Mouse (Mus musculus): ENCODE results near the gene U2surp. TPM values are rescaled to one million over a fixed set of nuclear protein-coding genes. Genes with fewer than 3 reads are reported as not detected.

Gene U2surp
- polyA plus RNA-seq (2016; fragmentation: Nextera tagmentation; extraction: Ambion mirVana) = 155 and 164 TPM in 2 replicates

DNA sequence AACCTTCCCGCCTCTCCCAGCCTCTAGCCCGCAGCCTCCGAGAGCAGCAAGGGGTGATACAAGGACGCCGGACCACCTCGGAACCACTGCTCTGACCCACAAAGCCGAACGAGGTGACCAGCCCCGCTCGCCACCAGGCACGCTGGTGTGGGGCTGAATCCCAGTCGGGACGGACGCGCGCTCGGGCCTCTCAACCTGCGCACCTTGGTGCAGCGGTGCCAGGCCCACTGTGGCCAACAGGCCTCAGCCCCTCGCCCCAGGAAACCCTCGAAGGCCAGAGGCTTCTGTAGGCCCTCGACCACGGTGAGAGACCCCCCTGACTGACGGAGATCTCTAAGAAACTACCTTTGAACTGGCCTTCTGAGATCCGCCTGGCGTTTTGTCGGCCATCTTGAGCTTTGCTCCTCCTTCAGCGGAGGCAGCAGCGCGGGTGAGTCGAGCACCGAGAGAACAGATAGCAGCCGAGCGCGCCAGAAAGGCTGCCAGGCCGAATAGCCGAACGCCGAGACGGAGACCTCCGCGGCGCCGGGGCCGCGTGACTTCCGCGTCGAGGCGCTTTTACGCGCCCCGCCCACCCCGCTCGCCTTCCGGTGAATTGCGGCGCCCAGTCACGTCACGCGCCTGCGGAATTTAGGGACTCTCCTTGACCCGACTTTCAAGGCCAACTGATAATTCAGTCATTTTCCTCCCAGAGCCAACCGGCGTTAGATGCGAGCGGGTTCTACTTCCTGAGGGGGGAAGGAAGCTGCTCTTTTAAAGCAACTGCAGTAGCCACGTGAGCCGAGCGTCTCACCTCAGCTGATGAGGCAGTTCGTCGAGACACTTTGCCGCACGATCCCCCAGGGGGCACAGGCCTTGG lies at the start of gene U2surp:
Gene U2surp, minus strand, starts transcription at position 525 of the 859 bp plus-strand sequence.
- Histone ChIP-seq H3K9ac (peak within 1 kb of the TSS; percentile 81), H3K4me1 (peaks cover 12% of the 10 kb centered on the region), H3K27me3 (no peaks in the 10 kb centered on the region), H3K4me2 (replicated peaks) (peak within 1 kb of the TSS; percentile 86), H3K36me3 (no peaks in the 10 kb centered on the region), H3K9me3 (no peaks in the 10 kb centered on the region), H3K4me3 (peak within 1 kb of the TSS; percentile 75), H3K27ac (peak within 1 kb of the TSS; percentile 89)
- WGBS = under 1% methylated on average over 74 of the region's 74 CpGs
- peak; percentile 91 for ATAC-seq (ENCODE audit: insufficient number of reproducible peaks, insufficient read depth, low FRiP score, low TSS enrichment)

DNA sequence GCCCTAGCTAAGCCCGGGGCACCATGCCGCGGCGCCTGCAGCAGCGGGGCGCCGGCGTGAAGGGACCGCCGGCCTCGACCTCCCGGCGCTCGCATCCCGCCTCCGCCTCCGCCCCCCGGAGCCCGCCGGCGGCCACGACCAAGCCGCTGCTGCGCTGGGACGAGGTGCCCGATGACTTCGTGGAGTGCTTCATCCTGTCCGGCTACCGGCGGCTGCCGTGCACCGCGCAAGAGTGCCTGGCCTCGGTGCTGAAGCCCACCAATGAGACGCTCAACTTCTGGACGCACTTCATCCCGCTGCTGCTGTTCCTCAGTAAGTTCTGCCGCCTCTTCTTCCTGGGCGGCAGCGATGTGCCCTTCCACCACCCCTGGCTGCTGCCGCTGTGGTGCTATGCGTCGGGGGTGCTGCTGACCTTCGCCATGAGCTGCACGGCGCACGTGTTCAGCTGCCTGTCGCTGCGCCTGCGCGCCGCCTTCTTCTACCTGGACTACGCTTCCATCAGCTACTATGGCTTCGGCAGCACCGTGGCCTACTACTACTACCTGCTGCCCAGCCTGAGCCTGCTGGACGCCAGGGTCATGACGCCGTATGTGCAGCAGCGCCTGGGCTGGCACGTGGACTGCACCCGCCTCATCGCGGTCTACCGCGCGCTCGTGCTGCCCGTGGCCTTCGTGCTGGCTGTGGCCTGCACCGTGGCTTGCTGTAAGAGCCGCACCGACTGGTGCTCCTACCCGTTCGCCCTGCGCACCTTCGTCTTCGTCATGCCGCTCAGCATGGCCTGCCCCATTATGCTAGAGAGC lies 48.3 kb upstream of the U2surp start:
- Histone ChIP-seq H3K9me3 (no peaks in the 10 kb centered on the region), H3K27me3 (peaks cover 80% of the 10 kb centered on the region), H3K9ac (peak overlapping the region; percentile 57), H3K27ac (no peak overlapping the region), H3K4me2 (replicated peaks) (peak overlapping the region; percentile 97), H3K4me3 (peak overlapping the region; percentile 55), H3K36me3 (no peaks in the 10 kb centered on the region), H3K4me1 (peaks cover 5% of the 10 kb centered on the region)
- 13% methylated on average over 78 of the region's 78 CpGs for WGBS
- peak; percentile 50; the same call in 1 of the 2 replicates for ATAC-seq (ENCODE audit: insufficient number of reproducible peaks, insufficient read depth, low FRiP score, low TSS enrichment)

DNA sequence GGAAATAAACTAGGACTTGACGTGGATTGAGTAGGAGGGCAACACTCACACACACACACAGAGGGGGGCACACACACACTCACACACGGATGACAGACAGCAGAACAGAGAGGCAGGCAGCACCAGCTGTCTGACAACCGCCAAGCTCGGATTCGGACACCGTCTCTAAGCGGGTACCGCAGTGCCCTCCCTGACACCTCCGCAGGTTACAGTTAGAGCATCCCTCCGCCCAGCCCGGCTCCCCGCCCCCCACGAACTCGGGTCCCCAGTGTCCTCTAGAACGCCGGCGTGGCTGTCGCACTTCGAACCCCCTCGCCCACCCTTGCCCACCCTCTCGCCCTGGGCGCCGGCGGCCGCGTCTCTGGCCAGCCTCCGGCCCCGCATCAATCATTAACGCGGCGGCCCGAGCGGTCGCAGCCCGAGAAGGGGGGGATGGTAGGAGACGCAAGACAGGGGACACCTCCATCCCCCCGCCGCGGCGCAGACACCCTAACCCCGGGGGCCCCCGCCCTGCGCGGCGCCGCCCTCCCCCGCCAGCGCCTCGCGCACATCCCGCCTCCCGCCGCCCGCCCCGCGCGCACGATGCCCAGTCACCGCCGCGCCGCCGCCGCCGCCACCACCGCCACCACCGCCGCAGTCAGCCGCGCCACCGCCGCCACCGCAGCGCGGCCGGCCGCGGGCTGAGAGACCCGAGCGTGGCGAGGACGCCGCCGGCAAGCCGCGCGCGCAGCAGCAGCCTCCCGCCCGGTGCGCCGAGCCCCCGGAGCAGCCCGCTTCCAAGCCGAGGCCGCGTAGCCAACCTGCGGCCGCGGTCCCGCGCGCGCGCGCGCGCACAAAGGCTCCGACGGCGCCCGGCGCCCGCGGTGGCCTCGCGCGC lies 47.5 kb upstream of the U2surp start, which contains the start of gene Paqr9:
Gene Paqr9, plus strand, starts transcription at position 599 of the 877 bp plus-strand sequence.
- Histone ChIP-seq H3K27me3 (peaks cover 74% of the 10 kb centered on the region), H3K9ac (peak within 1 kb of the TSS; percentile 57), H3K27ac (no peak within 1 kb of the TSS), H3K4me1 (peaks cover 5% of the 10 kb centered on the region), H3K4me3 (peak within 1 kb of the TSS; percentile 55), H3K9me3 (no peaks in the 10 kb centered on the region), H3K4me2 (replicated peaks) (peak within 1 kb of the TSS; percentile 97), H3K36me3 (no peaks in the 10 kb centered on the region)
- under 1% methylated on average over 67 of the region's 118 CpGs for WGBS
- ATAC-seq (ENCODE audit: insufficient number of reproducible peaks, insufficient read depth, low FRiP score, low TSS enrichment) = peak; percentile 55

DNA sequence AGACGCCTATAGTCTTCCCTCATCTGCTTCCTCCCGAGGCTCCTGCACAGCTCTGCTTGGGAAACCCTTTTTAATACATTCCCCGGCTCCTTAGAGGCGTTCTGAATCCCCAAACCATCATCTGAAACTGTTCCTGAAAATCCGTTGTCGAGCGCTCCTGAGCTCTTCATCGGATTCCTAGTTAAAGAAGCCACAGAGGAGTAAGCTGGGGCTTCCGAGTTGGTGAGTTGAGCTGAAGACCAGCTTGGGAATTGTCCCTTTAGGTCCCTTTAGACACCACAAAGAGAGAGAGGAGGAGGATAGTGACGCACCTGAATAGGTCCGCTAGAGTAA lies 46.9 kb upstream of the U2surp start:
- peaks cover 5% of the 10 kb centered on the region for H3K4me1 ChIP-seq
- H3K9me3 ChIP-seq = no peaks in the 10 kb centered on the region
- ATAC-seq (ENCODE audit: insufficient number of reproducible peaks, insufficient read depth, low FRiP score, low TSS enrichment) = no peak
- WGBS = 10% methylated on average over 11 of the region's 11 CpGs
- H3K4me3 ChIP-seq = peak overlapping the region; percentile 55
- no peaks in the 10 kb centered on the region for H3K36me3 ChIP-seq
- no peak overlapping the region for H3K9ac ChIP-seq
- peaks cover 71% of the 10 kb centered on the region for H3K27me3 ChIP-seq
- peak overlapping the region; percentile 97 for H3K4me2 ChIP-seq (replicated peaks)
- no peak overlapping the region for H3K27ac ChIP-seq

DNA sequence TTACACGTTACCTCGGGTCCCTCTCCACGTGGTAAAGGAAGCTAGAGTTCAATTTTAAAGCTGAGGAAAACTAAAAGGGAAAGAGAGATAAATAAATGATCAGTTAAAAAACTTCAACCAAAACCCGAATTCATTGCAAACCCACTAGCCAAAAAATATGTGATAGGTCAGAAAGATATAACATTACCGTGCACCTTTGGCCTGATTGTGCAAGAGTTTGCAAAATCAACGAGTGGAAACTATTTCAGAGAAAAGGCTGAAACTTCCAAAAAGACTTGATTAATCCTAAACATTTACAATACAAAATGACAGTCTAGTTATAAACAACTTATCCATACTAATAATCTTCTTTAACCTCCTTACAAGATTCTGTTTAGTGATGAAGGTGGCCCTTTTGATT lies 45.9 kb upstream of the U2surp start:
- no peak for ATAC-seq (ENCODE audit: insufficient number of reproducible peaks, insufficient read depth, low FRiP score, low TSS enrichment)
- H3K9ac ChIP-seq = no peak overlapping the region
- H3K4me1 ChIP-seq = peaks cover 5% of the 10 kb centered on the region
- H3K27me3 ChIP-seq = peaks cover 63% of the 10 kb centered on the region
- no peak overlapping the region for H3K27ac ChIP-seq
- no peaks in the 10 kb centered on the region for H3K9me3 ChIP-seq
- no peaks in the 10 kb centered on the region for H3K36me3 ChIP-seq
- 60% methylated on average over 6 of the region's 6 CpGs for WGBS
- no peak overlapping the region for H3K4me3 ChIP-seq
- H3K4me2 ChIP-seq (replicated peaks) = no peak overlapping the region

DNA sequence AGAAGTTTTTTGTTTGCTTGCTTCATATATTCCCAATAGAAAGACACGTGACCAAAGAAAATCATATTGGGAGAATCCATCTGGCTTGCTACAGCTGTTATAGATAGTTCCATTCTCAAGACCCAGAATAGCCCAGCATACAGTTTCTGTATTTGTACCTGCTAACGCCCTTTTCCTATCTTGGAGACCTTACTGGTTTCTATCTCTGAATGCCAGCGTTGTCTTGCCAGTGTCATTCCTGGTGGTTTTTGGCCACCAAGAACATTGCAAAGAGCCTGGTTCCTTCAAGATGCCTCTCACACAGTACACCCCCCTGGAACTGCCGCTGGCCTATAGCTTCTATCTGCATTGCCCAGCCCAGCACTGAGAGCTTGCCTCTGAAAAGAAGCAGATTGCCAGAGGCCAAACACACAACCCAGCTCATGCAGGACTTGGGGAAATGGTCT lies 44.3 kb upstream of the U2surp start:
- Histone ChIP-seq H3K9me3 (no peaks in the 10 kb centered on the region), H3K36me3 (no peaks in the 10 kb centered on the region), H3K4me3 (no peak overlapping the region), H3K27me3 (peaks cover 47% of the 10 kb centered on the region), H3K9ac (no peak overlapping the region), H3K4me1 (peaks cover 5% of the 10 kb centered on the region), H3K27ac (no peak overlapping the region), H3K4me2 (replicated peaks) (no peak overlapping the region)
- 87% methylated on average over 4 of the region's 4 CpGs for WGBS
- ATAC-seq (ENCODE audit: insufficient number of reproducible peaks, insufficient read depth, low FRiP score, low TSS enrichment) = no peak

DNA sequence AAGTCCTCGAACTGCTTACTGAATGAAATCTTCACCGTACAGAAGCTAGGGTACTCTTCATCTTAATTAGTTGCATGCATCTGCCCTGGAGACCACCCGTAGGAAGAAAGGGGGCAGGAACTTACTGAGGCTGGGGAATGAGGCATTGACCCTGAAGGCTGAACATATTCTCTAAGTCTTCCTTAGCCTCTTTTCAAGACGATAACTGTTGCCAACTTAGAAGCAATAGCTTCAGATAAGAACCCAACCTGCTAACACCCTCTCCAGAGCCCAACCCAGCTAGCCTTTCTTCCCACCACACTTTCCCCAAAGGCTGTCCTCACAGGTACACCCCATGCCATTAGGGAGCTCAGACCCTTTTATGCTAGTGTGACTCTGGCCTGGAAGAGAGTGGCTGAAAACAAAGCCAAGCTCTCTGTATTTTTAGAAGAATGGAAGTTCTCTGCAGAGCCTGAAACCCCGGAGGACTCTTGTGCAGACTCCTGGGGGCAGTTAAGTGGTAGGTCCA lies 43.5 kb upstream of the U2surp start:
- no peak overlapping the region for H3K9ac ChIP-seq
- no peaks in the 10 kb centered on the region for H3K36me3 ChIP-seq
- peaks cover 39% of the 10 kb centered on the region for H3K27me3 ChIP-seq
- H3K27ac ChIP-seq = no peak overlapping the region
- no peak for ATAC-seq (ENCODE audit: insufficient number of reproducible peaks, insufficient read depth, low FRiP score, low TSS enrichment)
- peaks cover 3% of the 10 kb centered on the region for H3K4me1 ChIP-seq
- no peak overlapping the region for H3K4me3 ChIP-seq
- no peaks in the 10 kb centered on the region for H3K9me3 ChIP-seq
- 66% methylated on average over 5 of the region's 5 CpGs for WGBS
- no peak overlapping the region for H3K4me2 ChIP-seq (replicated peaks)

DNA sequence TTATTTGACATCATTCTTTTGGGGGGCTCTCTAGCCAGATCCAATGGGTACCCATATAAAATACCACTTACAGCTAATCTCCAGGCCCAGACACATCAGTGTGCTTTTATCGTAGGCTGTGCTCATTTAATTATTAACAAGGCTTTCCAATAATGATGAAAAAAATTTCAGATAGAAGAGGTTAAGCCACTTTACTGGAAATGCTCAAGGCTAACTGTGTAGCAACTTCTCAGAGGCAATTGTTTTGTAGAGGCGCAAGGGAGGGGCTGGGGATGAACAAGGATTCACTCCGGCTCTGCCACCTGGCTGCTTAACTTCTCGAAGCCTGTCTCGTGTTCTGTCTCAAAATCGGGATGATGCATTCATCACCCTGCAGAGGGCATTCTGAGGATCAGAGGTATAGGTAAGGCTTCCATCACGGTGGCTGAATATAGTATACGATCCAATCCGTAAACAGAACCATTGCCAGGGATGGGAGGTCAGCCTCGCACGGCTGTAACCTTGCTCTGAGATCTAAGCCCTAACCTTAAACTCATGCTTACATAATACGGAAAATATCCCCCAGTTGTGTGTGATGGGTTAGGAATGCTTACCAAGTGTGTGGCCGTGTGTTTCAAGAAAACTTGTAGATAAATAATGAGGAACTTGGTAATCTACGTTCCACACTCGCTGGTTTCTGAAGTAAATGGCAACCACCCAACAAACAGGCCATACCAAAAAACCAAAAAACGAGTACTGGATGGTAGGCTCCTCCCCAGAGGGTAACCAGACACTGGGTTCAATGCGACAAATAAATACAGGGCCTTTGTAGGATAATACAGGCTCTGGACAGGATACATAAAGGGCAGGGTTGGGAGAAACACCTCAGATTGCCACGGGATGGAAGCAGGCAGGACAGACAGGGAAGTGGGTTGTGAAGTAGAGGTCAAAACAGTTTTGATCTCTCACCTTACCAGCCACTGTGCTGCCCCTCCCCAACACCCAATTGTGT lies 42.7 kb upstream of the U2surp start:
- Histone ChIP-seq H3K4me2 (replicated peaks) (no peak overlapping the region), H3K36me3 (no peaks in the 10 kb centered on the region), H3K4me3 (no peak overlapping the region), H3K9me3 (no peaks in the 10 kb centered on the region), H3K27me3 (peaks cover 35% of the 10 kb centered on the region), H3K27ac (no peak overlapping the region), H3K9ac (no peak overlapping the region), H3K4me1 (no peaks in the 10 kb centered on the region)
- ATAC-seq (ENCODE audit: insufficient number of reproducible peaks, insufficient read depth, low FRiP score, low TSS enrichment) = no peak
- WGBS = 81% methylated on average over 18 of the region's 18 CpGs

DNA sequence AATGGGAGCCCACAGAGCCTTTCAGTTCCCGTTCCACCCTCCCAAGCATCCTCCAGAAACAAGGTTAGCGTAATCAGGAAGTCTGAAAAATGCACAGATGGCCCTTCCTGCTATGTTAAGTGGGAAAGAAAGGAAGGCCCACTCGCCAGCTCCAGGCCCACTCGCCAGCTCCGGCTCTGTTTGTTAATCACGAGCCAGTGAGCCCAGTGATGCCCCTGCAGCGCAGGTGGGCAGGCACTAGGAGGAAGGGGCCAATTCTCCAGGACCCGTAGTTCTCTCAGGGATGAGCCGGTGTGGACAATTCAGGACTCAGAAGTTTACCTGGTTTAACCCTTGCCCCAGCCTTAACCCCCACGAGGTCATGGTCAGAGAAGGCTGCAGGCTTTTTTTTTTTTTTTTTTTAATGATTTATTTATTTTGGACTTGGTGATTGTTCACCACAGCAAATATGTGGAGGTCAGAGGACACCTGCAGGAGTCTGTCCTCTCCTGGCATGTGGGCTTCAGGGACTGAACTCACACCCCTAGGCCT lies 40.4 kb upstream of the U2surp start:
- WGBS = 72% methylated on average over 10 of the region's 10 CpGs

More for the DNA sequence above, 40.4 kb upstream of the U2surp start:
- H3K4me1 ChIP-seq = no peaks in the 10 kb centered on the region
- H3K9me3 ChIP-seq = no peaks in the 10 kb centered on the region
- H3K27ac ChIP-seq = no peak overlapping the region
- H3K36me3 ChIP-seq = no peaks in the 10 kb centered on the region
- no peak overlapping the region for H3K4me2 ChIP-seq (replicated peaks)
- ATAC-seq (ENCODE audit: insufficient number of reproducible peaks, insufficient read depth, low FRiP score, low TSS enrichment) = no peak
- no peak overlapping the region for H3K4me3 ChIP-seq
- H3K9ac ChIP-seq = no peak overlapping the region
- H3K27me3 ChIP-seq = peaks cover 14% of the 10 kb centered on the region

Measured in embryonic facial prominence, embryonic 12.5 days (tissue).